Mouse (Mus musculus): Measurements from ENCODE around the gene Skida1. TPM values are rescaled to one million over a fixed set of nuclear protein-coding genes. Genes with fewer than 3 reads are reported as not detected.

Skida1 gene
- total and polyA plus RNA-seq, 3 experiments: 1.7 to 4.5 (median 3.7) TPM

- H3K27ac ChIP-seq: no peak overlapping the region
- intact Hi-C loops (cut with DNase I): loop anchor here (5.0 kb wide), 1 partner anchor 659 kb away; the partner anchor contains the start of gene Spag6
- H3K4me3 ChIP-seq: no peak overlapping the region
- no peak for DNase-seq
- no peak for TF ChIP-seq CTCF (IDR thresholded peaks at IDR 0.05)
- no peak for TF ChIP-seq POLR2A (IDR thresholded peaks at IDR 0.05; ENCODE audit: insufficient read depth, low read depth, low read length)
- no peak for TF ChIP-seq EP300 (IDR thresholded peaks at IDR 0.05; ENCODE audit: insufficient read depth, low read depth, low read length)
- H3K4me1 ChIP-seq (ENCODE audit: control insufficient read depth, insufficient read depth, low read length): peaks cover 2% of the 10 kb centered on the region; the same call in 1 of the 2 replicates
- H3K36me3 ChIP-seq (ENCODE audit: control insufficient read depth, insufficient read depth, low read length): no peaks in the 10 kb centered on the region
- H3K9ac ChIP-seq (ENCODE audit: low read depth, low read length): no peak overlapping the region
- no peaks in the 10 kb centered on the region for H3K79me2 ChIP-seq (replicated peaks; ENCODE audit: control insufficient read depth, insufficient read depth, low read length)
- no peaks in the 10 kb centered on the region for H3K27me3 ChIP-seq (ENCODE audit: control insufficient read depth, insufficient read depth, low read length)
- 92% methylated on average over 10 of the region's 10 CpGs for WGBS
Observed at GRCm38 (mm10) chr2:18033166-18034108, 15.4 kb downstream of the Skida1 start.

- Histone ChIP-seq H3K79me2 (replicated peaks; ENCODE audit: control insufficient read depth, insufficient read depth, low read length) (no peaks in the 10 kb centered on the region), H3K9ac (ENCODE audit: low read depth, low read length) (no peak overlapping the region), H3K36me3 (ENCODE audit: control insufficient read depth, insufficient read depth, low read length) (no peaks in the 10 kb centered on the region), H3K27ac (no peak overlapping the region; the same call in 1 of the 2 replicates), H3K4me1 (ENCODE audit: control insufficient read depth, insufficient read depth, low read length) (peaks cover 2% of the 10 kb centered on the region; the same call in 1 of the 2 replicates), H3K27me3 (ENCODE audit: control insufficient read depth, insufficient read depth, low read length) (no peaks in the 10 kb centered on the region), H3K4me3 (no peak overlapping the region)
- DNase-seq: peak in 1 of 2 experiments; percentile 30
- WGBS: 93% methylated on average over 5 of the region's 5 CpGs
- intact Hi-C loops (cut with DNase I): loop anchor here (5.0 kb wide), 1 partner anchor 660 kb away; the partner anchor contains the start of gene Spag6
- TF ChIP-seq EP300 (IDR thresholded peaks at IDR 0.05; ENCODE audit: insufficient read depth, low read depth, low read length) (no peak), POLR2A (IDR thresholded peaks at IDR 0.05; ENCODE audit: insufficient read depth, low read depth, low read length) (no peak), CTCF (IDR thresholded peaks at IDR 0.05) (no peak)
Observed at GRCm38 (mm10) chr2:18032538-18032895, 16.3 kb downstream of the Skida1 start.

GRCm38 (mm10) chr2:18031831-18032537 lies 16.9 kb downstream of the Skida1 start:
- Histone ChIP-seq H3K79me2 (replicated peaks; ENCODE audit: control insufficient read depth, insufficient read depth, low read length) (no peaks in the 10 kb centered on the region), H3K36me3 (ENCODE audit: control insufficient read depth, insufficient read depth, low read length) (no peaks in the 10 kb centered on the region), H3K27me3 (ENCODE audit: control insufficient read depth, insufficient read depth, low read length) (no peaks in the 10 kb centered on the region), H3K9ac (ENCODE audit: low read depth, low read length) (peak overlapping the region; percentile 79), H3K4me3 (peak overlapping the region; percentile 63), H3K27ac (peak overlapping the region; percentile 72), H3K4me1 (ENCODE audit: control insufficient read depth, insufficient read depth, low read length) (peaks cover 2% of the 10 kb centered on the region; the same call in 1 of the 2 replicates)
- DNase-seq: peak; percentile 64 to 78
- 9% methylated on average over 34 of the region's 34 CpGs for WGBS
- intact Hi-C loops (cut with DNase I): loop anchor here (1.0 to 5.0 kb wide), 2 partner anchors 31 to 660 kb away; partner anchors contain the start of gene Spag6
- no peak for TF ChIP-seq POLR2A (IDR thresholded peaks at IDR 0.05; ENCODE audit: insufficient read depth, low read depth, low read length)
- TF ChIP-seq EP300 (IDR thresholded peaks at IDR 0.05; ENCODE audit: insufficient read depth, low read depth, low read length): no peak
- no peak for TF ChIP-seq CTCF (IDR thresholded peaks at IDR 0.05)

GRCm38 (mm10) chr2:18031271-18031821 lies 17.5 kb downstream of the Skida1 start:
- intact Hi-C loops (cut with DNase I): loop anchor here (1.0 to 5.0 kb wide), 2 partner anchors 32 to 661 kb away; partner anchors contain the start of gene Spag6
- DNase-seq: peak; percentile 54 to 66

GRCm38 (mm10) chr2:18030581-18030980 lies 18.3 kb downstream of the Skida1 start:
- 82% methylated on average over 8 of the region's 8 CpGs for WGBS
- Histone ChIP-seq H3K27ac (no peak overlapping the region), H3K27me3 (ENCODE audit: control insufficient read depth, insufficient read depth, low read length) (no peaks in the 10 kb centered on the region), H3K36me3 (ENCODE audit: control insufficient read depth, insufficient read depth, low read length) (no peaks in the 10 kb centered on the region), H3K4me1 (ENCODE audit: control insufficient read depth, insufficient read depth, low read length) (peaks cover 3% of the 10 kb centered on the region), H3K4me3 (no peak overlapping the region), H3K79me2 (replicated peaks; ENCODE audit: control insufficient read depth, insufficient read depth, low read length) (no peaks in the 10 kb centered on the region), H3K9ac (ENCODE audit: low read depth, low read length) (no peak overlapping the region)
- intact Hi-C loops (cut with DNase I): loop anchor here (5.0 kb wide), 1 partner anchor 662 kb away; the partner anchor contains the start of gene Spag6
- DNase-seq: no peak
- no peak for TF ChIP-seq CTCF (IDR thresholded peaks at IDR 0.05)
- no peak for TF ChIP-seq POLR2A (IDR thresholded peaks at IDR 0.05; ENCODE audit: insufficient read depth, low read depth, low read length)
- no peak for TF ChIP-seq EP300 (IDR thresholded peaks at IDR 0.05; ENCODE audit: insufficient read depth, low read depth, low read length)

More at GRCm38 (mm10) chr2:18031271-18031821, 17.5 kb downstream of the Skida1 start:
- H3K9ac ChIP-seq (ENCODE audit: low read depth, low read length): peak overlapping the region; percentile 79
- peaks cover 3% of the 10 kb centered on the region for H3K4me1 ChIP-seq (ENCODE audit: control insufficient read depth, insufficient read depth, low read length)
- whole genome bisulfite sequencing: 11% methylated on average over 26 of the region's 26 CpGs
- H3K36me3 ChIP-seq (ENCODE audit: control insufficient read depth, insufficient read depth, low read length): no peaks in the 10 kb centered on the region
- H3K27me3 ChIP-seq (ENCODE audit: control insufficient read depth, insufficient read depth, low read length): no peaks in the 10 kb centered on the region
- TF ChIP-seq POLR2A (IDR thresholded peaks at IDR 0.05; ENCODE audit: insufficient read depth, low read depth, low read length) (no peak), CTCF (IDR thresholded peaks at IDR 0.05) (no peak), EP300 (IDR thresholded peaks at IDR 0.05; ENCODE audit: insufficient read depth, low read depth, low read length) (no peak)
- H3K79me2 ChIP-seq (replicated peaks; ENCODE audit: control insufficient read depth, insufficient read depth, low read length): no peaks in the 10 kb centered on the region
- H3K4me3 ChIP-seq: peak overlapping the region; percentile 63
- peak overlapping the region; percentile 72 for H3K27ac ChIP-seq

Data from heart, adult 2 months (tissue).